Mouse (Mus musculus) neural tube, embryonic 11.5 days (tissue): Measurements from ENCODE around the gene Tefm. TPM values are rescaled to one million over a fixed set of nuclear protein-coding genes. Genes with fewer than 3 reads are reported as not detected.
A peak's percentile ranks its signal among the peaks of the same experiment; 100 is the strongest.
"Not testable (repeated sequence)": the region's sequence is repeated elsewhere in the genome, so short reads cannot be mapped to it uniquely, and the experiment has no call there.

Experiments
- ATAC-seq: fragments of 200-750 bp; cut with Nextera tagmentation; 2 replicates; pipeline ENCODE4 v1.8.0; 2017; ENCODE audit warnings: moderate number of reproducible peaks, mild to moderate bottlenecking, moderate TSS enrichment, moderate library complexity; ENCODE audit not compliant: insufficient read depth, low FRiP score, low TSS enrichment
- DNase-seq: peaks from one replicate; pipeline ENCODE4 v3.0.0-alpha.2; 2015; ENCODE audit warnings: low spot score
- H3K27ac ChIP-seq: fragments of 300-500 bp; sonication (generic); 2 replicates; pipeline ENCODE4 v1.5.1; 2014; ENCODE audit warnings: low read depth, mild to moderate bottlenecking, low read length
- H3K27me3 ChIP-seq: fragments of 300-500 bp; sonication (generic); 2 replicates; pipeline ENCODE4 v1.6.1; 2014; ENCODE audit warnings: mild to moderate bottlenecking, low read length, mixed read lengths; ENCODE audit not compliant: control insufficient read depth, insufficient read depth
- H3K36me3 ChIP-seq: fragments of 300-500 bp; sonication (generic); 2 replicates; pipeline ENCODE4 v1.6.1; 2014; ENCODE audit warnings: mild to moderate bottlenecking, low read length, moderate library complexity, mixed read lengths; ENCODE audit not compliant: control insufficient read depth, insufficient read depth
- H3K4me1 ChIP-seq: fragments of 300-500 bp; sonication (generic); 2 replicates; pipeline ENCODE4 v1.6.1; 2014; ENCODE audit warnings: low read length, mixed read lengths; ENCODE audit not compliant: control insufficient read depth, insufficient read depth
- H3K4me2 ChIP-seq: fragments of 300-500 bp; sonication (generic); 2 replicates; pipeline ENCODE4 v1.6.1; 2014; ENCODE audit warnings: low read depth, mild to moderate bottlenecking, moderate library complexity
- H3K4me3 ChIP-seq: fragments of 300-500 bp; sonication (generic); 2 replicates; pipeline ENCODE4 v1.5.1; 2014; ENCODE audit warnings: low read depth, low read length
- H3K9ac ChIP-seq: fragments of 300-500 bp; sonication (generic); 2 replicates; pipeline ENCODE4 v1.6.1; 2014; ENCODE audit warnings: mild to moderate bottlenecking, low read length
- H3K9me3 ChIP-seq: fragments of 300-500 bp; sonication (generic); 2 replicates; pipeline ENCODE4 v1.6.1; 2016; ENCODE audit warnings: low read length; ENCODE audit not compliant: control insufficient read depth
- WGBS: fragments of 180-500 bp; shearing (Covaris S2); extraction: QIAGEN DNeasy Blood & Tissue Kit; methylation state at CpG from one replicate; pipeline ENCODE4 v1.1.7; 2014; 5-methylcytosine and 5-hydroxymethylcytosine counted together
- polyA plus RNA-seq: library from polyadenylated mRNA; unstranded; fragments of >200 nt; fragmentation: Nextera tagmentation; extraction: Ambion mirVana; gene quantifications from 2 replicates; pipeline ENCODE4 v1.2.1, GENCODE M21; 2014

Tefm gene
- 28.5 and 32.4 TPM in 2 replicates for polyA plus RNA-seq

DNA sequence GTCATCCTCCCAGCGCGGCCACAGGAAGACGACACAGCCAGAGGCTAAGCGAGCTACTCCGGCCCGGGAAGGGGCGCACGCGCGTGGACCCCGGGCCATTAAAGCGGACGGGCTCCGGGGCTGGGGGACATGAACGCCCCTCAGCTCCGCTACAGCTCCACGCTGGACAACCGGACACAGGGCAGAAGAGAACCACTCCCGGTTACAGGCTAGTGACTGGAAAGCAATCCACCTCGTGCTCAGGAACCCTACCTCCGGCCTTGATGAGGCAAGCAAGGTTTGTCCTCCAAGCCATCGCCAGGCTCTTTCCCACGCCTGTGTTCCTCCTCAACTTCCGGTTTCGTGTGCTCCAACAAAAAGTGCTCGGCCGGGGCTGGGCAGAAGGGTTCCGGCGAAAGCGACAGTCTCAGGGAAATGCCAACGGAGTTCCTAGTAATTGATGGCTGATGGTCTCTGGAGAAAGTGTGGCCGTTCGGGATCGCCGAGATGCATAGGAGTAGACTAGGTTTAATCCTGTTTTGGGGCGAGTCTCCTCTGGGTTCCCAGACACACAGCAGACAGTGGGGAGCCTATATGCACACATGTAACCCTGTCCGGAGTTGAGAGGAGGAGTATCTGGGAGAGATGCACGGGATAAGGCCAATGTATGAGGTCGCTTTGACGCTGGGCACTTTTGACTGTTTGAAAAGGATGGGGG is at the start of gene Tefm:
Gene Tefm (minus strand): TSS at position 351 of the 697 bp plus-strand sequence.
- H3K4me2 ChIP-seq: peak within 1 kb of the TSS; percentile 78
- WGBS: under 1% methylated on average over 40 of the region's 40 CpGs
- H3K9ac ChIP-seq: peak within 1 kb of the TSS; percentile 91
- DNase-seq: peak; percentile 93
- ATAC-seq: peak; percentile 74
- H3K4me1 ChIP-seq: peaks cover 2% of the 10 kb centered on the region; the same call in 1 of the 2 replicates
- no peaks in the 10 kb centered on the region for H3K27me3 ChIP-seq
- H3K36me3 ChIP-seq: no peaks in the 10 kb centered on the region
- H3K4me3 ChIP-seq: peak within 1 kb of the TSS; percentile 72
- no peaks in the 10 kb centered on the region for H3K9me3 ChIP-seq
- H3K27ac ChIP-seq: peak within 1 kb of the TSS; percentile 40; the same call in 1 of the 2 replicates

DNA sequence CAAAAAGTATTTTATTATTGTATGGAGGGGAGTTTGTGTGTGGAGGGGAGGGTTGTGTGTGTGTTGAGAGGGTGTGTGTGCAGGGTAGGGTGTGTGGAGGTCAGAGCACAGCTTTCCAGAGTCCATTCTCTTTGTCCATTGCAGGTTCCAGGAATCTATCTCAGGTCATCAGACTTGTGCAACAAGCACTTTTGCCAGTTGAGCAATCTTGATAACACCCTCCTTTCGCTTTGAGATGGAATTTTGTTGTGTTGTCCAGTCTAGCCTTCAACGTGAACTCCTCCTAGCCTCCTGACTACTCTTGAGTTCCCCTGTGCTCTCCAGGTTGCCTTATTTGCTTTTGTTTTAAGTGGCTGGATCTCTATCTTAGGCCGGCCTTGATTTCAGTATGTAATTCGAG is 48.3 kb upstream of the Tefm start:
- H3K9ac ChIP-seq: no peak overlapping the region; the same call in 1 of the 2 replicates
- H3K36me3 ChIP-seq: no peaks in the 10 kb centered on the region
- H3K4me2 ChIP-seq: no peak overlapping the region
- whole genome bisulfite sequencing: 71% methylated on average over 4 of the region's 4 CpGs
- DNase-seq (no peak), ATAC-seq (no peak)
- H3K27me3 ChIP-seq: no peaks in the 10 kb centered on the region
- H3K27ac ChIP-seq: no peak overlapping the region
- no peaks in the 10 kb centered on the region for H3K9me3 ChIP-seq
- no peaks in the 10 kb centered on the region for H3K4me1 ChIP-seq
- H3K4me3 ChIP-seq: no peak overlapping the region

DNA sequence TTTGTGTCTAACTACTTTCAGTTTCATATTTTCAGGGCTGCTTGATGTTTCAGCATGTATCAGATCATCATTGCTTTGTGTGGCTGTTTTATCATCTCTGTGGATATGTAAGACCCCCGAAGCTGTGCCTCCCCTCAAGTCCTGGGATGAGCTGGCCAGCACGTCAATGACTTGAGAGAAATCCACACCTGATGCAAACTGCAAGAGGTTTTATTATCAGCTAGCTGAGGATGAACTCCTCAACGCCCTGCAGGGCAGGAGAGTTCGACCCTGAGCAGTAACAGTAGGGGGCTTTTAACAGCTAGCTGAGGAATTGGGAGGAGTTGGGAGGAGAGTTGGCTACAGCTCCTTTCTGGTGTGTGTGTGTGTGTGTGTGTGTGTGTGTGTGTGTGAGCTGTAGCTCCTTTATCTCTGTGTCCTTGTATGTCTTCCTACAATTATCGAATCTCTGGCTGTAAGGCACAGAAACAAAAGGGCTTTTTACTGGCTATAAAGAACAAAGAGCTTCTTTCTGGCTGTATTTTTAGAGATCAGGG is 43.5 kb upstream of the Tefm start:
- not testable (repeated sequence) for H3K9me3 ChIP-seq, DNase-seq, H3K9ac ChIP-seq, H3K4me2 ChIP-seq, H3K4me3 ChIP-seq, H3K27ac ChIP-seq, H3K27me3 ChIP-seq, ATAC-seq, H3K36me3 ChIP-seq, H3K4me1 ChIP-seq
- 61% methylated on average over 5 of the region's 5 CpGs for WGBS

DNA sequence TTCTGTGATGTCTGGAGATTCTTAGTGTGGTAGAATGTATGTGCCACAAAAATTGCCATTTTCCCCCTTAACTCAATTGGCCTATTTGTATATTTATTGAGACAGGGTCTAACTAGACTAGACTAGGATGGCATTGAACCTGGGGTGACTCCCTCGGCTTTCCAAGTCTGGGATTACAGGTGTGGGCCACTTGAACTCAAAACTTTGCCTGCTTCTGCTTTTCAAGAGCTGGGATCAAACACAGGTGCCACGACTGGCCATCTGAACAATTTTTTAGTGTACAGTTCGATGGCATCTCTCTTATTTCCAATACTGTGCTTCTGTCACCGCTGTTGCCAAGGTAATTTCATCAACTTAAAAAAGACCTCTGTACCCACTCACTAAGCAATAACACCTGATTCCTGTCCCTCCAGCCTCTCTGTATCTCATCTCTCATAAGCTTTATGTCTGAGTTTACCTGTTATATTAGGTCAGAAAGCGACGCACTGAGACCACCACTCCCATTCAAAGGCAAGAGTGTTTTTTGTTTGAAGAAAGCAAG is 42.6 kb upstream of the Tefm start:
- ATAC-seq: no peak
- no peak for DNase-seq
- Histone ChIP-seq H3K9ac (no peak overlapping the region), H3K27me3 (no peaks in the 10 kb centered on the region), H3K36me3 (no peaks in the 10 kb centered on the region), H3K27ac (no peak overlapping the region), H3K9me3 (no peaks in the 10 kb centered on the region), H3K4me2 (no peak overlapping the region), H3K4me1 (no peaks in the 10 kb centered on the region), H3K4me3 (no peak overlapping the region)
- WGBS: 94% methylated on average over 6 of the region's 6 CpGs

DNA sequence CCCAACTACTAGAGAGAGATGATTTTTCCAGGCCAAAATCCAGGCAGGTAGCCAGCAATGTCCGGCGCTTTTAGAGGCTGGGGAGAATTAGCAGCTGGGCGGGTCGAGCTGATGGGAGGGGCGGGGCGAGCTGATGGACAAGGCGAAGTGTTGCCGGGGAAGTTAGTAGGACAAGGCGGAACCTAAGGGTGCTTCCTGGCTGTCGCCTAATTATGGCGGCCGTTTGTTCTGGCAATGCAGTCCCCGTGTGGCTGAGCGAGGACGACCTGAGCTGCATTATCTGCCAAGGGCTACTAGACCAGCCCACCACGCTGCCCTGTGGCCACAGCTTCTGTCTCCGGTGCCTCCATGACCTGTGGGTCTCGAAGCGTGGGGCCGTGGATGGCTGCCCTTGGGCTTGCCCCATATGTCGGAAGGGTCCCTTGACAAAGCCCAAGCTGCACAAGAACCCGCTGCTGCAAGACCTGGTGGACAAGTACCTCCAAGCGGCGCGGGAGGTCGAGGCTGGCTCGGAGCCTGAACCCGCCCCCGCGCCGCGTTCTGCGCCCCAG is 41.8 kb upstream of the Tefm start, which contains the start of gene Rnf135:
Gene Rnf135 (plus strand): TSS at position 147 of the 551 bp plus-strand sequence.
- no peaks in the 10 kb centered on the region for H3K9me3 ChIP-seq
- WGBS: 6% methylated on average over 33 of the region's 33 CpGs
- H3K4me3 ChIP-seq: peak within 1 kb of the TSS; percentile 50
- peak within 1 kb of the TSS; percentile 68 for H3K4me2 ChIP-seq
- peak; percentile 74 for DNase-seq
- no peak within 1 kb of the TSS for H3K27ac ChIP-seq
- no peaks in the 10 kb centered on the region for H3K36me3 ChIP-seq
- H3K27me3 ChIP-seq: no peaks in the 10 kb centered on the region
- H3K9ac ChIP-seq: peak within 1 kb of the TSS; percentile 67
- H3K4me1 ChIP-seq: no peaks in the 10 kb centered on the region
- ATAC-seq: no peak

DNA sequence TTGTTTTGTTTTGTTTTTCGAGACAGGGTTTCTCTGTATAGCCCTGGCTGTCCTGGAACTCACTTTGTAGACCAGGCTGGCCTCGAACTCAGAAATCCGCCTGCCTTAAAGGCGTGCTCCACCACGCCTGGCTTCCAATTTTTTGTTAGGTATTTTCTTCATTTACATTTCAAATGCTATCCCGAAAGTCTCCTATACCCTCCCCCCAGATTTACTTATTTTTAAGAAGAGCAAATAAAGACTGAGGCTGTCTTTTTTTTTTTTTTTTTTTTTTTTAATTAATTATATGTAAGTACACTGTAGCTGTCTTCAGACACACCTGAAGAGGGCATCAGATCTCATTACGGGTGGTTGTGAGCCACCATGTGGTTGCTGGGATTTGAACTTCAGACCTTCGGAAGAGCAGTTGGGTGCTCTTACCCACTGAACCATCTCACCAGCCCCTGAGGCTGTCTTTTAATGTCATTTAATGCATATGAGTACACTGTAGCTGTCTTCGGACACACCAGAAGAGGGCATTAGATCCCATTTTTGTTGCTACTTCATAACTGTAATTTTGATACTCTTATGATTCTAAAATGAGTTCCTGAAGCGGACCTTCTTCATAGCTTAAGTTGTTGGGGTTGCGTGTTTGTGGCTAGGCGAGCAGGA is 41.2 kb upstream of the Tefm start:
- H3K9me3 ChIP-seq, H3K27ac ChIP-seq, ATAC-seq, DNase-seq, H3K36me3 ChIP-seq, H3K9ac ChIP-seq, H3K4me1 ChIP-seq, H3K27me3 ChIP-seq: not testable (repeated sequence)
- Histone ChIP-seq H3K4me2 (peak overlapping the region; percentile 68), H3K4me3 (peak overlapping the region; percentile 50)
- 45% methylated on average over 12 of the region's 12 CpGs for WGBS

DNA sequence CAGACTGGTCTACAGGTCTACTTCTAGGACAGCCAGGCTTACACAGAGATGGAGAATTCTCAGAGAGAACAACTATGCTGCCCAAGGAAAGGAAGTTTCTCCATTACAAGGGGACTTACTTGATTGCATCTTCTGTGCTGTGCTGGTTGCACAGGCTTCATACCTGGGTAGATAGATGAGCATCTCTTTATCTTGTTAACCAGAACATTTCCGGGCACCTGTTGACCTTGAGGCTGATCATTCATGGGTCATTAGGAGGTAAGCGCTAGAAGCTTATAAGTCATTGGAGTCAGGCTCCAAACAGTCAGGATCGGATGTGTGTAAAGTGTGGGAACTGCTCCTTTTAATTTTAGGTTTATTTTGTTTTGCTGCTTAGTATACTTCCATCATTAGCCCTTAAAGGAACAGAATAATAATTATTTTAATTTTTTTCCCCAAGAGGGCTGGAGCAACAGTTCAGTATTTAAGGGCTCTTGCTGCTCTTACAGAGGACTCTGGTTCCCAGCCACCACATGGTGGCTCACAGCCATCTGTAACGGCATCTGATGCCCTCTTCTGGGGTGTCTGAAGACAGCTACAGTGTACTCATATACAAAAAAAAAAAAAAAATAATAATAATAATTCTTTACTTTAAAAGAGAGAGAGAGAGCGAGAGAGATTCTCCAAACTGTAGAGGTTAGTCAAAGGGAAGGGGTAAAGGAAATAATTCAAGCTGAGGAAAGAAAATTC is 39.2 kb upstream of the Tefm start:
- Histone ChIP-seq H3K4me3 (no peak overlapping the region), H3K27ac (no peak overlapping the region), H3K36me3 (no peaks in the 10 kb centered on the region), H3K27me3 (no peaks in the 10 kb centered on the region), H3K9ac (no peak overlapping the region), H3K4me2 (no peak overlapping the region), H3K4me1 (no peaks in the 10 kb centered on the region), H3K9me3 (no peaks in the 10 kb centered on the region)
- ATAC-seq (no peak), DNase-seq (no peak)
- 76% methylated on average over 5 of the region's 5 CpGs for WGBS

DNA sequence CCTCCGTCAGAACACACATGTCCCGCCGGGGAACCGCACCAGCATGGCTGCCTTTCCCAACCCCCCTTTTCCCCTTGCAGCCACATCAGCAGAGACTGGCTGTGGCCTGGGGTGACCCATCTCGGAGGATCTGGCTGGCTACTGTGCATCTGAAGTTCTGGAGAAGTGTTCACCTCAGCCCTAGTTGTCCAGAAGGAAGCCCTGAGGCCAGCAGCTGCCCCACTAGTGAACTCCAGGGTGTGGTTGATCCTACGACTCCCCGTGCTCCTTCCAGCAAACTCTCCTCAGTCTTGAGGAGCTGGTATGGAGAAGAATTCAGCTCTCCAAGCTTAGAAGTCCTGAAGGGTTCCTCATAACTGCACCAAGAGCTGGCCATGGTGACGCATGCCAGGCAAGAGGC is 36.3 kb upstream of the Tefm start:
- Histone ChIP-seq H3K4me2 (no peak overlapping the region), H3K36me3 (no peaks in the 10 kb centered on the region), H3K4me3 (no peak overlapping the region), H3K27ac (no peak overlapping the region), H3K27me3 (no peaks in the 10 kb centered on the region), H3K9me3 (no peaks in the 10 kb centered on the region), H3K4me1 (no peaks in the 10 kb centered on the region), H3K9ac (no peak overlapping the region)
- ATAC-seq (no peak), DNase-seq (no peak)
- WGBS: 85% methylated on average over 8 of the region's 8 CpGs
